Mouse (Mus musculus) gastrocnemius, postnatal 36 days (tissue): ENCODE measurements around the gene Dagla. TPM values are rescaled to one million over a fixed set of nuclear protein-coding genes. Genes with fewer than 3 reads are reported as not detected.

Experiments used
- DNase-seq, 2 experiments: peaks; one replicate each; pipeline ENCODE4 v3.0.0; 2022
- intact Hi-C: fragments of 180-260 bp; cut with DNase I; formaldehyde crosslinking; loops from one replicate; pipeline ENCODE4 v1.15.1; 2025
- total RNA-seq, 2 experiments: library from RNA; stranded (reverse); gene quantifications; 2 replicates each; pipeline ENCODE4 v1.2.3; 2021

Gene Dagla
- total RNA-seq, 2 experiments from 2014 or later = 6.9 to 8.9 TPM

- intact Hi-C loops = no loop called here
- no peak for DNase-seq
These were observed 7.4 kb upstream of the Dagla start for GRCm38 (mm10) chr19:10312072-10312471.

- intact Hi-C loops = no loop called here
- no peak for DNase-seq
These were observed 4.3 kb upstream of the Dagla start for GRCm38 (mm10) chr19:10308990-10309389.

DNA sequence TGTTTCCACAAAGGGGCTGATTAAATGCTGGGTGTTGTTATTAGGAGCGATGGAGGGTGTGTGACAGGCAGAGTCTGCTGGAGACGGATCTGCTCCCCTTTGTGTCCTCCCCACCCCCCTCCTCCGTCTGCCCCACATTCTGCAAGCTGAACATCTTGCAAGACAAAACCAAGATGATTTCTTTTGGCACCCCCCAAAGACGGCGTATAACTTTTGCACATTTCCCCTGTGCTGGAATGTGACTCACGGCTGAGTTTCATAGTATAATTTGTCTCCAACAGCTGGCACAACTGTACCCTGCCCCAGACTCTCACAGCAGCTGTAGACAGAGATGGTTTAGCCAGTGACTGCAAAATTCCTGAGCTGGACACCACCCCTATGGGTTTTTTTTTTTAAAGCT, 3.3 kb upstream of the Dagla start:
- no peak for DNase-seq
- intact Hi-C loops = no loop called here

GRCm38 (mm10) chr19:10307351-10307750, 2.7 kb upstream of the Dagla start:
- intact Hi-C loops = no loop called here
- no peak for DNase-seq

DNA sequence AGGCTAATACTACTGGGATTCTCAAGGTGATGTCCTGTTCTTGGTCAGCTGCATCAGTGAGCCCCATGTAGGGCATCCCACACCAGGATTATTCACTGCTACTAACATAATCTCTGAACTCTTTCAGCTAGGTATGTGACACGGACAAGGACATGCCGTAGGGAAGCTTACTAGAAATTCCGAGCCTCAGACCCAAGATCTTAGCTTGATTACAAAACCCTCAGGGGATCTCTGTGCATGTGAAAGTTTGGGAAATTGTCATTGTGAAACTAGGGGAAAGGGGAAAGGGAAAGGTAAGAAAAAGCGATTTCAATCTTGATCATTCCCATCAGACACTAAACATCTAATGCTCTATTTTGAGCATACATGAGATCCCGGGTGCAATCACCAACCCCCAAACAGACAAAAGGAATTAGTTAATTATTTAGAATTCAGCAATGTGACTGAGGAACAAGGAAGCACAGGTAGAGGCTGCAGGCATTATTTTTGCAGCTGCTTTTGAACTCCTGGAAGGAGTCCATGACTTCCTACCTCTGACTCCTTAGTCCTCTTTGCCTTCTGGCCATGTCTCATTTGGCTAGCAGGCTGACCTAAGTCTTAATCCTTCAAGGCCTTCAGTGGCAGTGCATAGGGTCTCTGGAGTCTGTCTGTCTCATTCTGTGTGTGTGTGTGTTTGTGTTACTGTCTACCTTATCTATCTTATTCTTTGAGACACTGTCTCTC, 2.0 kb upstream of the Dagla start:
- no peak for DNase-seq

DNA sequence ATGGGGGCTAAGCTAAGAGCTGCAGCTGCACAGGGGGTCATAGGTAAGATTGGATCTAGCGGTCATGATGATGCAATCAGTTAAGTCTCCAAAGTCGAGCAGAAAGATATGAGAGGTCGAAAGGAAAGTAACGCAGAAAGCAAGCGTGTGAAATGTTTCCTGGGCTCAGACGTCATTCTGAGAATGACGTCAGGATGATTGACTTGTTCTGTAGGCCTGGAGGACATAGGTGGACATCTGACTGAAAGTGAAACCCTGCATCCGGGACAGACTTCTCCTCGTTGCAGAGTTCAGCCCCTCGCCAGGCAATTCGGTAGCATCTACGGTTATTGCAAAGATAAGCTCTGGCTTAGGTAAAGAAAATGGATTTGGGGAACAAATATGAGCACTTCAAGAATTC, 963 bp upstream of the Dagla start:
- intact Hi-C loops = loop anchor here (2.0 kb wide), 2 partner anchors 39 to 49 kb away; no protein-coding TSS in a partner anchor
- no peak for DNase-seq

More for the DNA sequence above, 2.0 kb upstream of the Dagla start:
- intact Hi-C loops = no loop called here

- no peak for DNase-seq
- intact Hi-C loops = loop anchor here (2.0 kb wide), 2 partner anchors 38 to 48 kb away; no protein-coding TSS in a partner anchor
These were observed 282 bp downstream of the Dagla start for GRCm38 (mm10) chr19:10304395-10304794.

DNA sequence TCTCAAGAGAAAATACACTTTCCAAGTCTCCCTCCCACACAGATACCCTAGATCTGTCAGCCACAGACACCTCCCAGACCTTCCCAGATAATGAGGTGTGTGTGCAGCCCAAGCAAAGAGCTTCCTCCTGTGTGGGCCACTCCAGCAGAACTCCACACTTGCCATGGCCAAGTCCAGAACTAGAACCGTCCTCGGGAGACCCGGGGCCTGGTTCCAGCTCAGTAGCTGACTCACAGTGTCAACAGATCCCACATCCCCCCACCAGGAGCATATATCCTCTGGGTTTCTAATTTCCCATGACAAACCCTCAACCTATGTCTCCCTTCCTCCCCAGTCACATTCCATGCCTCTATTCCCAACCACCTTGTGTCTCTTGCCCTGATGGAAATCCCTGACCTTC, 1.8 kb downstream of the Dagla start:
- DNase-seq = no peak
- intact Hi-C loops = no loop called here

DNA sequence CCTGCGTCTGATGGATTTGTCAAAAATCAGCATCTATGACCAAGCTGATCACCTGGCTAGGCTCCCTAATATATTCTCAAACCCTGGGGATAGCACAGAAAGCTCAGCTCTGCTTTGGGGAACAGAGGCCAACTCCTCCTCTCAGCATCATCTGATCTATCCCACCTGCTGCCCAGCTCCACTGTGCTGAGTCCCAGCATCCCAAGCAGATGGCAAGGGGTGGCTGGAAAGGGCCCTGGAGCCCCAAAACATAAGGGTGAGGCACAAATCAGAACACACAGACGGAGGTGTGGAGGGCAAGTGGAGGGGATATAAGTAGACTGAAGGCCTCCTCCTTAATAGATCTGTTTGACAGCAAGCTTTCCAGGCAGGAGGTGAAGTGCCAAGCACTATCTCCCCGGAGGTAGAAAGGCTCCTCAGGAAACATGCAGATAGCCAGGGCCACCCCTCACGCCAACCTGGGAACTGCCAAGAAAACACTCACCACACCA, 2.8 kb downstream of the Dagla start:
- intact Hi-C loops = no loop called here
- DNase-seq = no peak

DNA sequence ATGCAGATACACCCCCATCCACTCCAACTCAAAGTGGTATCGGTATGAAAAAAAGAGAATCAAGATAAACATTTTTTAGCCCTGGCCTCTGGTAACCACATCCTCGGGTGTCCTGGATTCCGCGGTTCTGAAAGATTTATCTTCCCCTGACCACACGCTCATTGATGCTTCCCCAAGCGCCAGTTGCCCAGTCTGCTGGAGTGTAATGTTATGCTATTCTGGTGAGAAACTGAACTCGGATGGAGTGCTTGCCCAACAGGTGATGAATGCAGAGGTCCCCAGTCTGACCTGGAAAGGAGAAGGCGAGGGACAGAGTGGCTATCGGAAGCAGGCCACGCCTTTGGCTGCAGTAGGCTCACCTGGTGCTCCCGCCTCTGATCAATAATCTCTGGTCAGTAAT, 3.4 kb downstream of the Dagla start:
- intact Hi-C loops = no loop called here
- no peak for DNase-seq

DNA sequence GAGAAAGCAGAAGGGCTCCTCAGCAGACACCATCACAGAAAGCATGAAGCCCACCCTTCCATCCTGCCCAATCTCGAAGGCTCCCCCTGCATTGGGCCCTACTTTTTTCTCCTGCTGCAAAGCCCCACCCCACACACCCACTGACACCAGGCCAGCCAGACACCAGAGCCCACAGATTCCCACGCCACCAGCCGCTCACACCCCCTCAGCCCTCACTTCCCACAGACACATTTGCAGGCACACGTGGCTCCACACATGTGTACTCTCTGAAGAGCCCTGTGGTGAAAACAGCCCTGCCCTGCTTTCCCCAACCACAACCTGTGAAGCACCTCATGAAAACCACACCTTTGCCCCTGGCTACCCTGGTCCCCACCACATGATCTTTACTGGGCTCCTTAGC, 3.9 kb downstream of the Dagla start:
- no peak for DNase-seq
- intact Hi-C loops = no loop called here

GRCm38 (mm10) chr19:10298268-10298667, 6.4 kb downstream of the Dagla start:
- intact Hi-C loops = no loop called here
- DNase-seq = no peak

DNA sequence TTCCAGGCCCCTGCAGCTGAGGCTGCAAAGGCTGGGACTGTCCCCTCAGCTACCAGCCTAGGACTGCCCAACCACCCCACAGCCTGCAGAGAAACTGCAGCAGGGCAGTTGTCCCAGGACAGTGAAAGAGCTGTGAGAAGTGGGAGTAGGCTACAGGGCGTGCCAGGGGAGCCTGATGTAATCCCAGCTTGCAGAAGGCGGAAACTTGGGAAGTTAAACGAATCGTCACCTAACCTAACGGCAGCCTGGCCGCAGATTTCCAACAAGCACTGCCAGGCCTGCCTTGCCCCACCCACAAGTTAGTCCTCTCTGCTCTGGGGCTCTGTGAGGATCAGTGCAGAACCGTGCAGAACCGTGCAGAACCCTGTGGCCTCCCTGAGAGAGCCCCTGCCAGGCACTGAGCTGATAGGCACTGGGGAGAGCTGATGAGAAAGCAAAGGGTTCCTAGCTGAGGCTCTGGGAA, 7.6 kb downstream of the Dagla start:
- peak in 1 of 2 experiments; percentile 61 for DNase-seq
- intact Hi-C loops = no loop called here

DNA sequence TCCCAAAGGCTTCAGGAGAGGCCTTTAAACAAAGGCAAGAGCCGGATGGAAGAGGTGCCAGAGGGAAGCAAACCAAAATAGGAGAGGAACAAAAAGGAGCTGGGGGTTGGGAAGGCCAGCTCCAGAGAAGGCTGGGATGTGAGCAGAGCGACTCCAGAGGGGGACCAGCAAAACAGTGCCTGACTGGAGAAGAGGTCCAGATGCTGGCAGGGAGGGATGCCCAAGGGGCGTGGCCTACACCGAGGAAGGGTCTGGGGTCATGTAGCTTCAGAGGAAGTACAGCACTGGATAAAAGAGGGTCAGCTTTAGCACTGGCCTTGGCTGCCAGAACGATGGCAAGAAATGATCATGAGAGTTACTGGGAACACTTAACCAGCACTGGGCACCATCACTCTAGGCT, 8.4 kb downstream of the Dagla start:
- intact Hi-C loops = no loop called here
- no peak for DNase-seq

DNA sequence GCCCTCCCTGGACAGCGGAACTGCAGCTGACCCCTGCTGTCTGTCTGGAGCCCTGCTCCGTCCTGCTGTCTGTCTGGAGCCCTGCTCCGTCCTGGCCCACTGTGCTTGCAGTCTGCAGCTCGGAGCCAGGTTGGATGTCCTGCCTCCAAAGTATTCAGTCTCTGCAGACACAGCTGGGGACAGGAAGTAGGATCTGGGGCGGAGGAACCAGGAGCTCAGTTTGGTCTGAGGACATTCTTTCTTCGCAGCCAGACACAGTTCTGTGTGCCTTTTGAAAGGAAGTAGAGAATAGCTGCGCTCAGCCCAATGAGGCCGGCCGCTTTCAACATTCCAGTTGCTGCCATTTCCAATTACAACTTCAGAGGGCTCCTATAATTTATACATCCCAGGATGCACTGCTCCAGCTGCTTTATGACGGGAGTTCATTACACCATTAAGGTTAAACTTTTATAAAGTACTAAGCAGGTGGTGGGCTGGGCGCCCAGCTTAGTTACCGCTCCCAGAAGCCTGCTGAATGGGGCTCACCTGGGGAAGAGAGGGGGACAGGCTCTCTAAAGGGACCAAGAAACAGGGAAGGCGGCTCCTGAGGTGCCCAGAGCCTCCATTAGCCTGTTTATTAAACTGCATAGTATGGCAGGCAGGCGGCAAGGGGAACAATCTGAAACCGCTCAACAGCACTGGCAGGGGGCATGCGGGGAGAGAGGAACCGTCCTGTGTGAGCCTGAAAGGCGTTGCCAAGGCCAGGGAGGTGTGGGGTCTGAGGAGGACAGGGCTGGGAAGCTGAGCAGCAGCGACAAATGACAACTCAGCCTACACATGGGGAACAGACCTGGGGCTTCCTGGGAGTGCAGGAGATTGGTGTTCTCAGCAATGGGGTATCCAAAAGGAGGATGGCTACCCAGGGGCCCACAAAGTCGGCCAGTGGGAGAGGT, 9.8 kb downstream of the Dagla start:
- DNase-seq = peak in 1 of 2 experiments; percentile 54
- intact Hi-C loops = no loop called here

DNA sequence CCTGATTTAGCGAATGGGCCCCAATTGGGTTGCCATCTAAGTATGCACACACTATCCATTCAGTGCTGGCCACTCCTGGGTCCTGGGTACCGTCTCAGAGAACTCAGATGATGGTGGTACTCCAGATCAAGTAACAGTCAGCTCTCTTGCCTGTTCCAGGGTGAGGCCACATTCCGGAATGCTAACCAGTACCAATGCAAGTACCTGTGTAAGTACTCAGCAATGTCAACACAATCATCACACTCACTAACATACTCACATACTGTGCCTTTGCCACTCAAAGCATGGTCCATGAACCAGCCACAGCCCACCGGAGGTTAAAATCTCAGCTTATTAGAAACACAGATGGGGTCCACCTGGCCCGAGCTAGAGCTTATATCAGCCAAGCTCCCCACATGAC, 10.7 kb downstream of the Dagla start:
- intact Hi-C loops = no loop called here
- DNase-seq = no peak

GRCm38 (mm10) chr19:10291896-10292490, 12.7 kb downstream of the Dagla start:
- intact Hi-C loops = no loop called here
- peak in 1 of 2 experiments; percentile 14 for DNase-seq

DNA sequence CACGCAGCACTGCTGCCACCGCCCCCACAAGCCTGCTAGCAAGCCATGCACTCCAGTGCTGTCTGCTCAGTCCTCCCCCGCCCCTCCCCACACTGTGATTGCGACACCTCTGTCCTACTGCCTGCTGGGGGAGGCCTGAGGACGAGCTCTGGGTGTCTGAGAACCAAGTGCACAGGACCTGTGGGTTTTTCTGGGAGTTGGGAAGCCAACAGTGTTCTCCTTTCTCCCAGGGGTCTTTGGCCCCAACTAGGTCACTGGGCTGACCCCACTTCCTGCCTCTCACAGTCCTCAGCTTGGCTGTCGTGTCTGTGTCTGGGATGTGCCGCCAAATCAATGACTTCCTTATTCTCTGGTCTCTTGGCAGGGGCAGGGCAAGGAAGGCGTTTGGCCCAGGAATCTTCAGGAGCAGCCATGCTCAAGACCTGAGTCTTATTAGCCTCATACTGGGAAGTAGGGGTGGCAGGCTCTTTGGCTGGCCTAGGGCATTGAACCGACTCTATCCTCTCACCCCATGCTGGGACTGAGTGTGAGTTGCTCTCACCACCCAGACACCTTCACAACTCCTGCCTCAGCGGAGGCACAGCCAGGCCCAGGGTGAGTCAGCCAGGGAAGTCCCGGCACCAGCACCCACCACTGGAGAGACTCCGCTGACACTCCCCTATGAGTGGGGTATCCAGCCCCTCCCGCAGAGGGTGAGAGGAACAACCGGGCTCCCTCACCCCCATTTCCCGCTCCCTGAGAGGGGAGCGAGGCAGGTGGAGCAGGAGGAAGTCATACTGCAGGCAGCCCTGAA, 14.3 kb downstream of the Dagla start:
- intact Hi-C loops = no loop called here
- peak; percentile 46 to 57 for DNase-seq

- DNase-seq = peak in 1 of 2 experiments; percentile 28
- intact Hi-C loops = no loop called here
These were observed 15.0 kb downstream of the Dagla start for GRCm38 (mm10) chr19:10289609-10290150.
